Mouse (Mus musculus): ENCODE measurements around the gene Pard3b.

GRCm38 (mm10) chr1:61825560-61826191, 187.1 kb downstream of the Pard3b start:
- TF ChIP-seq GATA1 (IDR thresholded peaks at IDR 0.05; ENCODE audit: borderline replicate concordance, low read length): no peak
- no peak for TF ChIP-seq FLI1 (IDR thresholded peaks at IDR 0.05; ENCODE audit: low read length)

Measured in megakaryocyte, embryonic 14.5 days (primary cell).